Mouse (Mus musculus) R1 (cell line): ENCODE measurements at regions not wholly inside any gene's neighbourhood (a gene's known extent, or its start where the extent isn't known, plus 50 kb on each side); places are given as distances from the start of the nearest gene placed in this dataset.
A peak's percentile ranks its signal among the peaks of the same experiment; 100 is the strongest.

Source experiments
- DNase-seq: peaks from one replicate; pipeline ENCODE4 v3.0.0-alpha.2; 2018; ENCODE audit warnings: low read depth, low spot score

DNA sequence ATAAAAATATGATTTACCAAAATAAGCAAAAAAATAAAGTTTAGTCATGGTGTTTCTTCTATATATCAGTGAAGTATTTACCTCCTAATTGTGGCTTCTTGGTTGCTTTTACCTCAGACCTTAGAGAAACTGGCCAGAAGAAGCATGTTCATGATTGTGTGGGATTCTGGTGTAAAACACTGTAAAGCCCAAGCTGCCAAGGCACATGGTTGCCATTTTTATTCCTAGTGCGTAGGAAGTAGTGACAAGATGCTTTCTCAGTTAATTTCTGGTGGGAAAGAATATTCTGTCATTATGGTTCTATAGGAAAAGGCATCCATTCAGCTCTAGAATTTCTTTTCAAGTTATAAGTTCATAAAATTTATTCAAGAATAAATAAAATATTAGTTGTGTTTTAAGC, 805.2 kb downstream of the Olfm4 start:
- DNase-seq: no peak

DNA sequence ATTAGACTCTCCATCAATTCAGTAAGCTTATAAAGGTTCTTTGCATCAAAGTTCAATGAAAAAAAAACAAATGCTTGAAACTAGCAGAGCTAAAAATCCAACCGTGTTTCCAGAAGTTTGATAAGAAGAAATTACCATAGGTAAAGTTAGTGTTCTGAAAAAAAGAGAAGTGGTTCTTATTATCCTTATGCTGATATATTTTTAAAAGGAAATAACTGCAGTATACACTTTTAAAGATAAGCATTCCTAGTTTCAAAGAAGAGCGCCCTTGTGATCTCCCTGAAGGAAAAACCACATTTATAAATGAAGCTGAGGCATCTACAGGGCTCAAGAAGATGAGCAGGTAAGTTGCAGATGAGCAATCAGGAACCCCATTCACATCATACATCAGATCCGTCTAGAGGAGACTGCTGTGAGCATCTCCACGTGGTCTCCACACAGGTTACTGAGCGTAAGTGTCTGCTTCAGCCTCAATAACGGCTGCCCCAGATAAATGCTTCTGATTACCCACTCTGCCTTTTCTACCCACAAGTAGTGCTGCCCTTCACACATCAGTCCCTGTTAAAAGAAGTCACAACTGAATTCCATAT, 815.6 kb downstream of the Olfm4 start:
- DNase-seq: no peak

DNA sequence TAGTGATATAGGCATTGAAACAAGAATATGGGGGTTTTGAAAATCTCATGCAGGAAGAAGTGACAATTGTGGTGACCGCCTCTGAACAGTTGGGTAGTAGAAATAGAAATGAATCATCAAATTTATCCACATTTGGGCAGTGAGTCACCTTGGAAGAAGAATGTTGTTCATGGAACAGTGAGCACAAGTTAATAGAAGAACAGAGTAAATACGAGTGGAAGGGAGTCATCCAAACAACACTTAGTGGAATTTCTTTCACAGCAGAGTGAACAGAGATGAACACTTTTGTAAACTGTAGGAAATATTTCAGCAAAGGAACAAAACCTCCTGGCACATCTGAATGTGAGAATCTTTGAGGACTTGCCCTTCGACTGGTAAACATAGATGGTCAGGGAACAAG, 846.6 kb downstream of the Olfm4 start:
- DNase-seq: no peak

DNA sequence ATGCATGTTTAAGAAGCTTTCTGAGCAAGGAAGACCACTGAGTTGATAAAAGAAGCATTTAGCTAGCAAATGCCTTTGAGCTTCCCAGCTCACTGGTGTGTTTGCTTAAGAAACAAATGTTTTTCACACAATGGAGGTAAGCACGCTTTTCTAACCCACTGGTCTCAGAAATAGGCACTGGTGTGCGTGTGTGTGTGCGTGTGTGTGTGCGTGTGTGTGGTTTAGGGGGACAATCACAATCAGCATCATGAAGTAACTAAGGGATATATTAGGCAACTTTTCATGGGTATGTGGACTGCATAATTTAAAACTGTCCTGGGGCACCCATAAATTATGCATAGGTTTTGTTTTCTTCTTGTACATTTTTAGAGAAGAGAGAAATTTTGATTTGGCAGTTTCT, 860.7 kb downstream of the Olfm4 start:
- DNase-seq: no peak

DNA sequence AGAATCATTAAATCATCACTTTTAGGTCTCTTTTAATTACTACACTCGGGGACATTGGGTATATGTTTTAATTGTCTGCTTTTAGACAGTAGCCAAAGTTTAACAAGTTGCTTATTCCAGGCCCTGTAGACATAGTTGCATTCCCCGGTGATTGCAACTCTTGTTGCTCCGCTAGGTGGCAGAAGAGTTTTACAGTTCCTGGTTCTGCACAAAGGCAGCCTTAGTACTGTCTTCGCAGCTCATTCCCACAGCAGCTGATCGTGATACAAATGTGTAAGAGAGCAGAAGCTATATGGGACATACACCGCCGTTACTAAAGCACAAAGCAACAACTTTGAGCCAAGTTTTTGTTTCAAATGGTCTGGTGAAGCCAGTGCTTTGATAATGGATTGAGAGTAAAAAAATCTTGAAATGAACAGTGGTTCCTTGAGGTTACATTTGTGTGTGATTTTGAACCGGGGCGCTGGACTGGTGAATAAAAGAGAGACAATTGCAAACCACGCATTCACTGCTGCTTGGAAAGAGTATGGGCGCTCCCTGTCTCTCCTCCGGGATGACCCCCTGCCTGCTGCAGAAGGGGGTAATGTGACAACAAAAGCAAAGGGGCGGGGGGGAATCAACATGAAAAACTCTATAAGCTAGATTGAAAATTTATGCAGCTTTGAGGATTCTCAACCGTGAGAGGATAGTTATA, 861.8 kb downstream of the Olfm4 start:
- peak; percentile 65 for DNase-seq

DNA sequence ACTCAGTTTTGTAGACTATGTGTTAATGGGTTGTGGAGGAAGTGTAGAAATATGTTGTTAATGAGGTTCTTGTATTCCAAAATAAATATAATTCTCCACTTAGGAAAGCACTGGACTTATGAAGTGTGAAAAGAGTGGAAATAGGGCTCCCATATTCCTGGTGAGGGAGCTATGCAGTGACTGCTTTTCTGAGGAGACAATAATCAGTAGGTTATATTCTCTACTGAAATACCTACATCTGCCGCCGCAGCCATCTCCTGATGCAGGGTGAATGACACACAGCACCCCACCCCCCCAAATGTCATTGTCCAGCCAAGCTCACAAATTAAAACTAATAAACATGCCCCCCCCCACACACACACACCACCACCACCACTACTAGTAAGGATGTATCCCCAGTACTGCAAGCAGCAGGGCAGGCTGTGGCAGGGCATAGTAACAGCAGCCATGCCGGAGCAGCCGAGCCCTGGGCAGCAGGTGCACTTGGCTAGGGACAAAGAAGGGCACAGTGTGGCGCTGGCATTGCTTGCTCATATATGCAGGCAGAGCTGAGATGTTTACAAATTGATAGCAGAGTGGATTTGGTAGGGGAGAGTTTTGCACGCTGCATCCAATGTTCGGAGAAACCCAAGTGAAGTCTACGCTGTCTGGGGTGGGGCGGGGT, 862.7 kb downstream of the Olfm4 start:
- no peak for DNase-seq
